Mouse (Mus musculus) layer of hippocampus, postnatal 36 days (tissue): Measurements from ENCODE around the gene Olfr323. TPM values are rescaled to one million over a fixed set of nuclear protein-coding genes. Genes with fewer than 3 reads are reported as not detected.
A peak's percentile ranks its signal among the peaks of the same experiment; 100 is the strongest.

Experiments used
- DNase-seq, 2 experiments: peaks; one replicate each; pipeline ENCODE4 v3.0.0; 2022
- total RNA-seq, 2 experiments: library from RNA; stranded (reverse); gene quantifications; 2 replicates each; pipeline ENCODE4 v1.2.3; 2021

Gene Olfr323
- not detected for total RNA-seq

DNA sequence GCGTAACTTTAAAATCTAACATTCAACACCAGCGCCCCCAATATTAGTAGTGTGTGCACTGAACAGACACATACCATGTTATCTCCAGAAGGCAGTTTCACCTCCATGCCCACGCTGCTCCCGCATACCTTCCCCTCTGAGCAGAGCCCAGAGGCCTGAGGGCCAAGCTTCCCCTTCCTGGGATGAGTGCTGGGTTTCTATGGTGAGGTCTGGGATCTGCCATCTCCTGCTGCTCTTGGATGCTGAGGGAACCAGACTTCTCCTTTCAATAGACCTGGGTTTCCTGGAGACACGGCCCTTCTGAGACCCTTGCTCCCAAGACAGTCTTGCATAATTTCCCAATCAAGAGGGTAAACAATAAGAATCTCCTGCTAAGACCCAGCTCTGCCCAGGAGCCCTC is at the start of gene Olfr323:
Gene Olfr323, minus strand, starts transcription at position 101 of the 400 bp plus-strand sequence.
- DNase-seq = no peak

- DNase-seq = no peak
Observed at GRCm38 (mm10) chr11:58671825-58672224, 41.5 kb upstream of the Olfr323 start.

DNA sequence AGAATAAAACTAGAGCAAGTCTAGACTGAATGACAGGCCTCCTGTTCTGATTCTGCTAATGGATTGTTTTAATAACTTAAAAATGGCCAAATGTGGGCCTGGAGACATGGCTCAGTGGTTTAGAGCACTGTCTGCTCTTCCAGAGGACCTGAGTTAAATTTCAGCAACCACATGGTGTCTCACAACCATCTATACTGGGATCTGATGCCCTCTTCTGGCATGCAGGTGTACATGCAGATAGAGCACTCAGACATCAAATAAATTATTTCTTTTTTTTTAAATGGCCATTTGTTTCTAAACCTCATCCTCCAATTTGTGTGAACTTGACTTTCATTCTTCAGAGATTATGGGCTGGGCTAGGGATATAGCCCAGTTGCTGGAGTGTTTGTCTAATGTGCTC is 39.0 kb upstream of the Olfr323 start:
- no peak for DNase-seq

- DNase-seq = no peak
Observed at GRCm38 (mm10) chr11:58658596-58658995, 28.3 kb upstream of the Olfr323 start, which contains the start of gene Olfr322. Olfr322 (plus strand) TSS chr11:58658782.

DNA sequence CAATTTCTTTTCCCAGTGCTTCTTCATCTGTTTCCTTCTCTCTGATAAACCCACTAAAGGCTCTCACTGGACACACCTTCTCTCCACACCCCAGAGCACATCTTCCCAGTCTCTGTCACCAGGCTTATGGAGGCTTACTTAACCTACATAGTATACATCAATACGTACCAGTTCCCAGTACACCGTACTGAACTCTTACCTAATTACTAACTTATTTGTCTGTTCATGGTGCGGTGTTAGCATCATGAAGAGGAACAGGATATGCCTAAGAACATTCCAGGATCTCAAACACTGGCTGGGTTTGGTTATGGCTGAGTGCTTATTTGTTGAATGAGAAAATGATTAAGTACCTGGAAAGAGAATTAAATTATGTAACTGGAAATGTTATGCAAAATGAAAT is 24.9 kb upstream of the Olfr323 start:
- DNase-seq = no peak

- peak in 1 of 2 experiments; percentile 19 for DNase-seq
Observed at GRCm38 (mm10) chr11:58643350-58643749, 13.0 kb upstream of the Olfr323 start.

DNA sequence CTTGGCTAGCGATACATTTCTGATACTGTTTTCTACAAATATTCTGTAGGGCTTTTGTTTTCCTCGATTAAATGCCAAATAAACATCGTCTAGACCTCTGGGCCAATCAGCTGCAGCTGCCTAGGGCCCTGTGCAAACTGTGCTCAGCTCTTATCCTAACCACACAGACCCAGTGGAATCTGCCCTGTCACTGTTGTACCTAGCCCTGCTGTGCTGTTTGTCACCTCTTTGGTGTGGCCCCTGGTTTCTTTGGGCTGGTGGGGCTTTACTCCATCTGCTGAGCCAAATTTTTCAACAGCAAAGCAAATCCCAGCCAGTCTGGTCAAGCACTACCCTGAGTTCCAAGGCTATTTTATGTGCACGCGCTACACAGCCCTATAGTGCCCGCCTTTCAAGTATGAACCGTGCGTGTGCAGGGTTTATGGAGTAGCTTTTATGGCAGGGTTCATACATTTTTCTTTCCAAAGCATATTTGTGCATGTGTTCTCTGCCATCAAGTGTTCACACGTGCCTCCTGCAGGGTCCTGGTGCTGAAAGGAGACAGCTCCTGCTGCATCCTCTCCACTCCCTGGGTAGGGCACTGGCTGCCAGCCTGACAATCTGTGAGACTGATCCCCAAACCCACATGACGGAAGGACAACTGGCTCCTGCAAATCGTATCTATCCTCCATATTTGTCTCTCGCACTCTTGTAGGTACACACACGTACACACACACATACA is 11.5 kb upstream of the Olfr323 start:
- no peak for DNase-seq

DNA sequence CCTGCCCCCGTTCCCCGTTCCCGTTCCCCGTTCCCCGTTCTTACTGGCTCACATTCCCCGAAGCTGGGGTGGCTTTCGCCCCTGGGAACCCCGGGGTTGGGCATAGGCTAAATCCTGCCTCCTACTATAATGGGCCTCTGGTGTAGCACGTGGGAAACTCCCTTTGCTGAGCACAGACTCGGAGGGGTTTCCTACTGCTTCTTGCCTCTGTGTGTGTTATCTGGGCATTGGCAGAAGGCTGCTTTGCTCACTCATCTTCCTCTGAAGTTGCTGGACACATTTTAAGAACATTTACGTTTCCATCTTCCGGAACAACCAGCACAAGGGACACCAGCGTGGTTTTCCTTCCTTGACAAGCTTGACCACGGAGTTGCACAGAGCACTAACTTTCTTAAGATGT is 10.8 kb upstream of the Olfr323 start:
- no peak for DNase-seq

DNA sequence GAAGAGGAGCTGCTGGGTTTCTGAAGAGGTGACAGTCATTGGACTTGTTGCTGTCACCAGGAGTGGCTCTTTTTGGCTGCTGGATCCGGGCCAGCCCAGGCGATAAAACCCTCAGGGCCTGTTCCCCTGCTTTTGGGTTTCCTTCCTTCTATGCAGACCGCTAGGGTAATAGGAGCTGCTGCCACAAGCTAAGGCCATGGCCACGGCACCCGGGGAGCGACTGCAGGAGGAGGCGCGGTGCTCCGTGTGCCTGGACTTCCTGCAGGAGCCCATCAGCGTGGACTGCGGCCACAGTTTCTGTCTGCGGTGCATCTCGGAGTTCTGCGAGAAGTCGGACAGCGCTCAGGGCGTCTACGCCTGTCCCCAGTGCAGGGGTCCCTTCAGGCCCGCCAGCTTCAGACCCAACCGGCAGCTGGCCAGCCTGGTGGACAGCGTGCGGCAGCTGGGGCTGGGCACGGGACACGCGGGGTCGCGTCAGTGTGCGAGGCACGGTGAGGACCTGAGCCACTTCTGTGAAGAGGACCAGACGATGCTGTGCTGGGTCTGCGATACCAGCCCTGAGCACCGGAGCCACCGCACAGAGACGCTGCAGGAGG is 10.1 kb upstream of the Olfr323 start, which contains the start of gene Trim58:
Gene Trim58, plus strand, starts transcription at position 194 of the 596 bp plus-strand sequence.
- DNase-seq = no peak

GRCm38 (mm10) chr11:58638176-58638701 is 7.9 kb upstream of the Olfr323 start:
- DNase-seq = no peak

DNA sequence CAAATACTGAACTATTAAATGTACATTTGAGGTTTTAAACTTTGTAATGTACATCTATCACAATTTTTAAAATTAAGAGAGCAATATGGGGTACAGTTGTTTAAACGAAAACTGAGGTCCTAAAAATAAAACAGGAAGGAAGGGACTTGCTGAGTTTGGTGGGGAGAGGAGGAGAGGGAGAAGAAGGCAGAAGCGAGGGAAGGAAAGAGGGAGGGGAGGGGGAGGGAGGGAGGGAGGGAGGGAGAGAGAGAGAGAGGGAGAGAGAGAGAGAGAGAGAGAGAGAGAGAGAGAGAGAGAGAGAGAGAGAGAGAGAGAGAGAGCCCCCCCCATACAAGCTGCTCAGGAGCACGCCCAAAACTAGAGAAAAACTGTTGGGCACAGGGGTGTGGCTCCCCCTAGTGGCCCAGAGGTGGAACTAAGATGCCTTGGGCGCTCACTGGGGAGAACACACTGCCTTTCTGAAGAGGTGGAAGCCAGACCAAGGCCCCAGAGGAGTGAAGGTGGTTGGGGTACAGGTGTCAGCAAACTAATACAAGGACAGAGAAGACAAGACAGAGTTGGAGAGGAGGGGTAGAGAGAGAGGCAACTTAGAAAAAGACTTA is 6.2 kb upstream of the Olfr323 start:
- peak; percentile 42 to 43 for DNase-seq

DNA sequence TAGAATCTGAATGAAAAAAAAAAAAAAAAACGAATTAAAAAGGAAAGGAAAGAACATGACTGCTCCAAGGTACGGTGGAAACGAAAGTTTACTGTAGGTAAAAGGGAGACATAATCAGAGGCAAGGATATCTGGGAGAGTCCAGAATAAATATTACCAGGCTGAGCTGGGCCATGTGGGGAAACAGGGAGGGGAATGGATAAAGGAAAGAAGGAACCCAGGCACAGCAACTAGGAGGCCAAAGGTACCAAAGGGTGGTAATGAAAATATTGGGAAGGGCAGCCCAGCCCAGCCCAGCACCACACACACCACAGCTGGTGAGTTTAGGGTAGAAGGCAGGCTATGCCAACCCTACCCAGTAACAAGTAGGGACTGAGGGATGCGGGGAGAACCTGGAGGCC is 4.6 kb upstream of the Olfr323 start:
- DNase-seq = no peak

DNA sequence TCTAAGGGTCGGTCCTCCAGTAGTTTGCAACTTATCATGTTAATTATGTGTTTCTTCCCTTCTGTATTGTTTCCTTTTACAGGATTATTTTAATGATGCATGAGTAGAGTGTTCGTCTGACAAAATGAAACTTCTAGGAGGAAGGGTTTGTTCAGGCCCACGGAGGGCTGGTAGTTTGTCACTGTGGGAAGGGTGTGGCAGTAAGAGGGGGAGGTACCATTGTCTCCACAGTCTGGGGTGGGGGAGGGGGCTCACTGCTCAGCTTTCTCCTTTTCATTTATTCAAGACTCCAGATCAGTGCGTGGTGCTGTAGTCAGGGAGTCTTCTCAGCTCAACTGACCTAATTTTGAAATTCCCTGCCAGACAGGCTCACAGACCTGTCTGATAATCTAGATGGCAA is 4.2 kb downstream of the Olfr323 start:
- DNase-seq = no peak

GRCm38 (mm10) chr11:58618793-58619192 is 11.5 kb downstream of the Olfr323 start:
- peak; percentile 31 to 36 for DNase-seq

DNA sequence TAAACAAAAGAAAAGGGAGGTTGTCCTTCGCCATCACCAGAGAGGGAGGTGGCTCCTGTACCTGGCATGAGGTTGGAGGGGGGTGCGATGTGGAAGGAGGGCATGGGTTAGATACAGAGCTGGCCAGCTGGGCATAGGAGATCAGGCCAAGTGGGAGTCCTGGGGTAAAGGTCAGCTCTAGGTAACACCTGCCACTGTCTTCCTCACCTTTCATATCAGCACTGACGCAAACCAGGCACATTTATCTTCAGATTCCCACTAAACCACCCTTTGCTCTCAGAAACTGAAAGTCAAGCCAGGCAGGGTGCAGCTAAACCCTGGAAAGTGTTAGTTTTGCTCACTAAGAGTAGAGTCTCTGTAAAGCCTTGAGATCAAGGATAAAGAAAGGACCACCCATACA is 11.9 kb downstream of the Olfr323 start:
- DNase-seq = no peak

DNA sequence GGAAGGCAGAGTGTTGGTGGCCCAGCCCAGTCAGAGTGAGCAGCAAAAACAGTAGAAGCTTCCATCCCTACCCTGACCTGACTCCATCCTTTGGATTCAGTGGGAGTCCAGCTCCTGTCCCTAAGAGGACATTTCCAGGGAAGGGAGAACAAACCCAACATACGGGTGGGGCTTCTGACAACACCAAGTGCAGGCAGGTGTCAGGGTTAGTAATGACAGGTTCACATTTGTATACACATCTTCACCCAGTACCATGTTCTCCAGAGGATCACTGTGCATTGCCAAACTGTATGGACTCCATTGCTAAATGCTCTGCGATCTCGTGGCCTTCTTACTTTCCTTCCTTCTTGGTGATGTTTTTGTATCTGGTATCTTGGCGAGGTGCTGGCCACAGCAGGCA is 14.3 kb downstream of the Olfr323 start, which contains the start of gene 2210407C18Rik:
Gene 2210407C18Rik, minus strand, starts transcription at position 101 of the 400 bp plus-strand sequence.
- DNase-seq = no peak

DNA sequence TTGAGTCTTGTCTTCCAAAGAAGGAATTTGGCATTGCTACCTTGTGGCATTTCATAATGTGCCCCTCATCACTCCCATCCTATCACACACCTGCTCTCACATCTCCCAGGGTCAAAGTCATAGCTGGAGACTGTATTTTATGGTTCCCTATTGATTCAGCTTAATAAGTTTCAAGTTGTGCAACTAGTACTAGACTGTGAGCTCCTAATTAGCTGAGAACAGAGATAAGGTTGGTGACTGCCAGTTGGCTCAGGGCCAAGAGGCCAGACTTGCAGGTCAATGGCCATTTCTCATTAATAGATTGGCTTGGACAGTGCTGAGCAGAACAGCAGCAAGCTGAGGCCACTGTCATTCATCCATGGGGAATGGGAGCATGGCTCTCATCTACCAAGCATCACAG is 15.8 kb downstream of the Olfr323 start:
- DNase-seq = no peak

DNA sequence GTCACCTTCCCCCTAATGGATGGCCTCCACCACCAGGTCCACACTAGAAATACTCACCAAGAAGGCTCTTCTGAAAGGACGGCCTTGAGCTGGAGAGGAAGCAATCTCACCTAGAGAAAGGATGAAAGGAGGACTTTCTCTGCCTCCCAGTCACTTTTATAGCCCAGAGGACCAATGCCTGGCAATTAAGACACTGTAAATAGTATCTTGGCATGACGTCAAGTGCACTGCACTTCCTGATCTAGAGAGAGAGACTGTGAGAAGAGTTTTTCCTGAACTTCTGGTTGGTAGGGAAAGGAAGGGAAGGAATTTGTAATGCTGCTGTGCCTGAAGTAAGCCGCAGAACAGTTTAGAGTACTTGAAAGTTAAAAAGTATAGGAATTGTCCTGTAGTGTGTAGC is 16.9 kb downstream of the Olfr323 start:
- no peak for DNase-seq

- no peak for DNase-seq
Observed at GRCm38 (mm10) chr11:58607030-58607429, 23.3 kb downstream of the Olfr323 start.

DNA sequence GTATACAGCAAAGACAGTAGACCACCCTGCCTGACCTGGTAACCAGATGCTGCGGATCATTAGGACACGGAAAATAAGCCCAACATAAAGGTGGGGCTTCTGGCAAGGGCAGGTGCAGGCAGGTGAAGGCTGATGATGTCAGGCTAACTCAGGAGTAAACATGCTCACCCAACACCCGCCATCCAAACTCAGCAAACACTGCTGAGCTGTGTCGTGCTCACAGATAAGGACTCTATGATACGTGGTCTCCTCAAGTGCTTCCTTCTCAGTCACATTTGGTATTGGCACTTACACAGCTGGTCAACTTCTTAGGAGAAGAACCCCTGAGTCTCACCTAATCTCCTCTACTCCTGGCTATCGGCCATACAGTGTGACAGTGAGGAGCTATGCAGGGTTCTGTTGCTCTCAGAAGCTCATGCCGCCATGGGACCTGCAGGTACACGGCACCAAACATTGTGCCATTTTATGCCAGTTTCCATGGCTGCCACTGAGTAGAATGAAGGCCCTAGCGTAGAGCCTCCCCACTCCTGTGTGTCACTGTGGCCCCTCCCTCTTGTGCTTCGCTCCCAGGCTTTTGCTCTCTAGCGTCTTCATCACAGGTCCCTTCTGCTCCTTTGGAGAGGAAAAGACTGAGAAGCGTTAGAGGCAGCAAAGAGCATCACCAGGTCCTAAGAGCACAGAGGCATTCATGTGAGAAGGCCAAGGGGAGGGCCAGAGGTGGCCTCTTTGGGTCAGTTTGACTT is 24.0 kb downstream of the Olfr323 start:
- DNase-seq = no peak

DNA sequence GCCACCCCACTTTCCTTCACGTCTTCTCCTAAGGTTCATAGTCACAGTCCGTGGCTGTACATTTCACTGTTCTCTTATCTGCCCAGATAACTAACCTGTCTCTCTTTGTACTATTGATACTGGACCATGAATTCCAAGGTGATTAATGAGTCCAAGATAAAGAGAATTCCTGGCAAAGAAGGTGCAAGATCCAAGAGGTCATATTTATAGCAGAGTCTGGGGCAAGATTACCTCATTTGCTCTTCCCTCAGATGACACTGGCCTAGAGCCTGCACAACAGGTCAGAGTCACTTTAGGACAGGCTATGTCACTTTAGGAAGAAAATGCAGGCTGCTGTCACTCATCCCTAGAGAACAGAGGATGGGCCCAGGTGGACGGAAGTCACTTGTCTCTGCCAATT is 25.1 kb downstream of the Olfr323 start:
- DNase-seq = no peak

- no peak for DNase-seq
Observed at GRCm38 (mm10) chr11:58604688-58605087, 25.6 kb downstream of the Olfr323 start.
